Mouse (Mus musculus) liver, embryonic 15.5 days (tissue): ENCODE results near the gene Hist1h1t. TPM values are rescaled to one million over a fixed set of nuclear protein-coding genes. Genes with fewer than 3 reads are reported as not detected.

Experiments
- ATAC-seq: fragments of 200-750 bp; cut with Nextera tagmentation; 2 replicates; pipeline ENCODE4 v1.8.0; 2017; ENCODE audit warnings: moderate number of reproducible peaks, mild to moderate bottlenecking, moderate library complexity; ENCODE audit not compliant: insufficient read depth
- H3K27ac ChIP-seq: fragments of 300-500 bp; sonication (generic); replicated peaks from 2 replicates; pipeline ENCODE4 v1.5.1; 2015; ENCODE audit warnings: mild to moderate bottlenecking, inconsistent platforms
- H3K27me3 ChIP-seq: fragments of 300-500 bp; sonication (generic); 2 replicates; pipeline ENCODE4 v1.6.1; 2015; ENCODE audit warnings: mild to moderate bottlenecking, inconsistent platforms
- H3K36me3 ChIP-seq: fragments of 300-500 bp; sonication (generic); replicated peaks from 2 replicates; pipeline ENCODE4 v1.6.1; 2015; ENCODE audit warnings: moderate library complexity, mild to moderate bottlenecking, inconsistent platforms
- H3K4me1 ChIP-seq: fragments of 300-500 bp; sonication (generic); replicated peaks from 2 replicates; pipeline ENCODE4 v1.6.1; 2015; ENCODE audit warnings: inconsistent platforms
- H3K4me2 ChIP-seq: fragments of 300-500 bp; sonication (generic); 2 replicates; pipeline ENCODE4 v1.6.1; 2015; ENCODE audit warnings: moderate library complexity, mild to moderate bottlenecking, inconsistent platforms
- H3K4me3 ChIP-seq: fragments of 300-500 bp; sonication (generic); replicated peaks from 2 replicates; pipeline ENCODE4 v1.5.1; 2015; ENCODE audit warnings: mild to moderate bottlenecking, inconsistent platforms
- H3K9ac ChIP-seq: fragments of 300-500 bp; sonication (generic); 2 replicates; pipeline ENCODE4 v1.6.1; 2015; ENCODE audit warnings: moderate library complexity, mild to moderate bottlenecking, inconsistent platforms
- H3K9me3 ChIP-seq: fragments of 300-500 bp; sonication (generic); replicated peaks from 2 replicates; pipeline ENCODE4 v1.6.1; 2016; ENCODE audit warnings: inconsistent platforms
- WGBS: fragments of 180-500 bp; shearing (Covaris S2); methylation state at CpG from one replicate; pipeline ENCODE4 v1.1.7; 2015; ENCODE audit warnings: mixed read lengths; ENCODE audit not compliant: insufficient replicate concordance; 5-methylcytosine and 5-hydroxymethylcytosine counted together
- polyA plus RNA-seq: library from polyadenylated mRNA; unstranded; fragments of >200 nt; fragmentation: Nextera tagmentation; extraction: Ambion mirVana; gene quantifications from 2 replicates; pipeline ENCODE4 v1.2.1, GENCODE M21; 2015

The Hist1h1t gene
- polyA plus RNA-seq, 1 experiment from 2014 or later = not detected

- H3K9ac ChIP-seq = peak within 1 kb of the TSS; percentile 87
- peak within 1 kb of the TSS; percentile 81 for H3K4me2 ChIP-seq
- peak; percentile 77 for ATAC-seq
- H3K4me3 ChIP-seq = peak within 1 kb of the TSS; percentile 60
- no peaks in the 10 kb centered on the region for H3K36me3 ChIP-seq
- H3K9me3 ChIP-seq = no peaks in the 10 kb centered on the region
- H3K27me3 ChIP-seq = no peaks in the 10 kb centered on the region
- peak within 1 kb of the TSS; percentile 100 for H3K27ac ChIP-seq
- peaks cover 34% of the 10 kb centered on the region for H3K4me1 ChIP-seq
- 1% methylated on average over 38 of the region's 38 CpGs for WGBS
Observed at GRCm38 (mm10) chr13:23738677-23739068, 43.1 kb downstream of the Hist1h1t start, which contains the start of gene Hist1h1c. Gene Hist1h1c (plus strand): TSS chr13:23738808.

- ATAC-seq = peak; percentile 81
- Histone ChIP-seq H3K4me3 (peak overlapping the region; percentile 60), H3K27ac (peak overlapping the region; percentile 100), H3K36me3 (no peaks in the 10 kb centered on the region), H3K9ac (peak overlapping the region; percentile 87), H3K4me1 (peaks cover 35% of the 10 kb centered on the region), H3K9me3 (no peaks in the 10 kb centered on the region), H3K4me2 (peak overlapping the region; percentile 81), H3K27me3 (no peaks in the 10 kb centered on the region)
- WGBS = under 1% methylated on average over 39 of the region's 39 CpGs
Observed at GRCm38 (mm10) chr13:23739069-23739921, 43.7 kb downstream of the Hist1h1t start.

- ATAC-seq = no peak
- peak overlapping the region; percentile 87 for H3K9ac ChIP-seq
- H3K4me2 ChIP-seq = peak overlapping the region; percentile 81
- no peaks in the 10 kb centered on the region for H3K9me3 ChIP-seq
- peaks cover 39% of the 10 kb centered on the region for H3K4me1 ChIP-seq
- H3K27ac ChIP-seq = peak overlapping the region; percentile 100
- no peaks in the 10 kb centered on the region for H3K36me3 ChIP-seq
- H3K27me3 ChIP-seq = no peaks in the 10 kb centered on the region
- peak overlapping the region; percentile 60 for H3K4me3 ChIP-seq
- WGBS = under 1% methylated on average over 14 of the region's 14 CpGs
Observed at GRCm38 (mm10) chr13:23739922-23740252, 44.3 kb downstream of the Hist1h1t start.

- H3K4me3 ChIP-seq = peak overlapping the region; percentile 60
- WGBS = 16% methylated on average over 13 of the region's 13 CpGs
- ATAC-seq = no peak
Observed at GRCm38 (mm10) chr13:23740256-23740840, 44.7 kb downstream of the Hist1h1t start.

GRCm38 (mm10) chr13:23740910-23741309, 45.3 kb downstream of the Hist1h1t start:
- H3K27me3 ChIP-seq = no peaks in the 10 kb centered on the region
- peaks cover 39% of the 10 kb centered on the region for H3K4me1 ChIP-seq
- no peak for ATAC-seq
- no peaks in the 10 kb centered on the region for H3K9me3 ChIP-seq
- H3K9ac ChIP-seq = peak overlapping the region; percentile 87
- 25% methylated on average over 5 of the region's 5 CpGs for WGBS
- H3K36me3 ChIP-seq = no peaks in the 10 kb centered on the region
- H3K4me3 ChIP-seq = peak overlapping the region; percentile 60
- H3K27ac ChIP-seq = peak overlapping the region; percentile 100
- H3K4me2 ChIP-seq = peak overlapping the region; percentile 81

More at GRCm38 (mm10) chr13:23740256-23740840, 44.7 kb downstream of the Hist1h1t start:
- no peaks in the 10 kb centered on the region for H3K27me3 ChIP-seq
- H3K9me3 ChIP-seq = no peaks in the 10 kb centered on the region
- no peaks in the 10 kb centered on the region for H3K36me3 ChIP-seq
- H3K27ac ChIP-seq = peak overlapping the region; percentile 100
- peak overlapping the region; percentile 81 for H3K4me2 ChIP-seq
- H3K4me1 ChIP-seq = peaks cover 39% of the 10 kb centered on the region
- peak overlapping the region; percentile 87 for H3K9ac ChIP-seq

GRCm38 (mm10) chr13:23742007-23742406, 46.4 kb downstream of the Hist1h1t start:
- Histone ChIP-seq H3K36me3 (no peaks in the 10 kb centered on the region), H3K9ac (peak overlapping the region; percentile 19), H3K27me3 (no peaks in the 10 kb centered on the region), H3K4me1 (peaks cover 39% of the 10 kb centered on the region), H3K27ac (peak overlapping the region; percentile 85), H3K4me2 (peak overlapping the region; percentile 52), H3K9me3 (no peaks in the 10 kb centered on the region), H3K4me3 (peak overlapping the region; percentile 13)
- ATAC-seq = no peak

GRCm38 (mm10) chr13:23743215-23743614, 47.6 kb downstream of the Hist1h1t start:
- Histone ChIP-seq H3K27ac (peak overlapping the region; percentile 83), H3K4me3 (peak overlapping the region; percentile 23), H3K4me2 (peak overlapping the region; percentile 48), H3K4me1 (peaks cover 39% of the 10 kb centered on the region), H3K9me3 (no peaks in the 10 kb centered on the region), H3K27me3 (no peaks in the 10 kb centered on the region), H3K9ac (peak overlapping the region; percentile 38), H3K36me3 (no peaks in the 10 kb centered on the region)
- 87% methylated on average over 5 of the region's 5 CpGs for WGBS
- ATAC-seq = no peak

GRCm38 (mm10) chr13:23743963-23744362, 48.3 kb downstream of the Hist1h1t start:
- H3K9me3 ChIP-seq = no peaks in the 10 kb centered on the region
- H3K4me3 ChIP-seq = peak overlapping the region; percentile 62
- H3K27ac ChIP-seq = peak overlapping the region; percentile 99
- H3K36me3 ChIP-seq = no peaks in the 10 kb centered on the region
- ATAC-seq = no peak
- WGBS = 52% methylated on average over 4 of the region's 4 CpGs
- H3K4me1 ChIP-seq = peaks cover 44% of the 10 kb centered on the region
- peak overlapping the region; percentile 66 for H3K4me2 ChIP-seq
- no peaks in the 10 kb centered on the region for H3K27me3 ChIP-seq
- H3K9ac ChIP-seq = peak overlapping the region; percentile 62

GRCm38 (mm10) chr13:23744421-23745380, 49.1 kb downstream of the Hist1h1t start:
- H3K27ac ChIP-seq = peak overlapping the region; percentile 99
- H3K4me1 ChIP-seq = peaks cover 45% of the 10 kb centered on the region
- under 1% methylated on average over 19 of the region's 36 CpGs for WGBS
- H3K9me3 ChIP-seq = no peaks in the 10 kb centered on the region
- H3K4me2 ChIP-seq = peak overlapping the region; percentile 66
- peak overlapping the region; percentile 62 for H3K4me3 ChIP-seq
- H3K36me3 ChIP-seq = no peaks in the 10 kb centered on the region
- H3K9ac ChIP-seq = peak overlapping the region; percentile 62
- ATAC-seq = no peak
- no peaks in the 10 kb centered on the region for H3K27me3 ChIP-seq

GRCm38 (mm10) chr13:23745381-23746161, 50.0 kb downstream of the Hist1h1t start, which contains the start of gene Hist1h3c:
Gene Hist1h3c (minus strand): TSS chr13:23745602.
- ATAC-seq = peak; percentile 53

More at GRCm38 (mm10) chr13:23745381-23746161, 50.0 kb downstream of the Hist1h1t start, which contains the start of gene Hist1h3c:
- Histone ChIP-seq H3K27ac (peak within 1 kb of the TSS; percentile 99), H3K4me3 (peak within 1 kb of the TSS; percentile 62), H3K9me3 (no peaks in the 10 kb centered on the region), H3K36me3 (no peaks in the 10 kb centered on the region), H3K4me2 (peak within 1 kb of the TSS; percentile 66), H3K4me1 (peaks cover 48% of the 10 kb centered on the region), H3K9ac (peak within 1 kb of the TSS; percentile 81), H3K27me3 (no peaks in the 10 kb centered on the region)
- under 1% methylated on average over 28 of the region's 28 CpGs for WGBS
